Mouse (Mus musculus) gastrocnemius, postnatal 14 days (tissue): ENCODE measurements around the gene Trmt11. TPM values are rescaled to one million over a fixed set of nuclear protein-coding genes. Genes with fewer than 3 reads are reported as not detected.

Experiments used
- total RNA-seq, 2 experiments: library from RNA; stranded (reverse); gene quantifications; 2 replicates each; pipeline ENCODE4 v1.2.3; 2021

Gene Trmt11
- total RNA-seq, 2 experiments from 2014 or later: 3.6 to 4.0 TPM

Other genes with a start within 250 kb of the Trmt11 start
- gene Hint3, start 28.9 kb upstream of the Trmt11 start, total RNA-seq: 10 to 100 TPM; 38.1 to 44.6 TPM
- gene Ncoa7, start 202.6 kb upstream of the Trmt11 start, total RNA-seq: 1 to 10 TPM; 4.9 to 5.2 TPM
- 1 to 10 TPM in 1 of 2 experiments, under 1 TPM in 1; 0.73 to 1.0 TPM for gene Hey2, start 242.1 kb upstream of the Trmt11 start, total RNA-seq